Mouse (Mus musculus): Measurements from ENCODE around the gene Cox8b. TPM values are rescaled to one million over a fixed set of nuclear protein-coding genes. Genes with fewer than 3 reads are reported as not detected.

Gene Cox8b
- polyA plus RNA-seq, 1 experiment: not detected

- Histone ChIP-seq H3K36me3 (ENCODE audit: control insufficient read depth, insufficient read depth, low read length, poor library complexity, severe bottlenecking) (peaks cover 32% of the 10 kb centered on the region), H3K9me3 (replicated peaks; ENCODE audit: control insufficient read depth, insufficient read depth, low read length, poor library complexity, severe bottlenecking) (no peaks in the 10 kb centered on the region), H3K27me3 (ENCODE audit: control insufficient read depth, insufficient read depth, low read length, poor library complexity, severe bottlenecking) (no peaks in the 10 kb centered on the region), H3K9ac (ENCODE audit: low read depth, poor library complexity, severe bottlenecking) (peak within 1 kb of the TSS; percentile 85), H3K4me1 (ENCODE audit: control insufficient read depth, insufficient read depth, low read length) (peaks cover 3% of the 10 kb centered on the region), H3K4me3 (ENCODE audit: low read depth, low read length) (peak within 1 kb of the TSS; percentile 84), H3K27ac (ENCODE audit: insufficient read depth, low read length) (peak within 1 kb of the TSS; percentile 20)
- TF ChIP-seq EP300 (IDR thresholded peaks at IDR 0.05; ENCODE audit: insufficient read depth, low read depth, low read length) (no peak), POLR2A (IDR thresholded peaks at IDR 0.05; ENCODE audit: insufficient read depth, low read length) (no peak), CTCF (IDR thresholded peaks at IDR 0.05; ENCODE audit: low read depth, low read length) (no peak)
Measured at GRCm38 (mm10) chr7:140856785-140857549, 43.3 kb downstream of the Cox8b start, which contains the start of gene Ric8a. Ric8a (plus strand) TSS chr7:140856957.

DNA sequence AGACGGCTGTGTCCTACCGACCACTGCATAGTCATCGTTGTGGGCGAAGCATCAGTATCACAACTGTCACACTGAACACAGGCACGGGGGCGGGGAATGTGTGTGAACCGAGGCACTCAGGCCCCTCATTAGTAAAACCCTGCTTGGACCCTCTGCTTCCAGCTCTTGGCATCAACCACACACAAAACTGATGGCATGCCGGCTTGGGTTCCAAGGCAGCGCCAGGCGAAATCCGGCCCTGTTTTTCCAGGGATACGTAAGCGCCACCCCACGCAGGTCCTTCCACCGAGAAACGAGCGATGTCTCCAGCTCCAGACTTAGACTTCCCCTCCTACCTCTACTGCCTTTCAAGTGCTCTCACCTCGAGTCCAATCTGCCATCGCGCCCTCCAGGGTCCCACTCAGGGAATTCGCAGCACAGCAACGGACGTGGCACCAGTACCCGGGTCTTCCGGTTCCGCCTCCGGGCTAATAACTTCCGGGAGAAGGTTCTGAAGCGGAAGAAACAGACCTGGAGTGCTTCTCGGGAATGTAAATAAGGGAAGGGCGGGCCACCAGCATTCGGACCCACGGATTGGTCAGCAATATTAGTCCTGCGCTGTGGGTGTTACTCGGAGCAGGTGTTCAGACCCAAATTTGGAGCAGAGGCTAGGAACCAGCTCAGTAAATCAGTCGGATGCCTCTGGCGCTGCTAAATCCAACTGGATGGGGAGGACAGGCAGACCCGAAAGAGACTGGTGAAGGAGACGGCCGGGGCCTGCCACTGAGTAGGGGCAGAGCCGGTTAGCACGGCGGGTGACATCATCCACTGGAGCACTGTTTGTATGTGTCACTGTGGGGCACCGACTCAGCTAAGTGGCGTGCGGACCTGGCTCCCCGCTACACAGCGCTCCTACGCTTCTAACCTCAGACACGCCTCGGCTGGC is 44.1 kb downstream of the Cox8b start, which contains the start of gene Gm45785:
TSS of gene Gm45785 (minus strand) at position 472 of the 925 bp plus-strand sequence.
- peak within 1 kb of the TSS; percentile 20 for H3K27ac ChIP-seq (ENCODE audit: insufficient read depth, low read length)
- H3K4me3 ChIP-seq (ENCODE audit: low read depth, low read length): peak within 1 kb of the TSS; percentile 84
- peaks cover 3% of the 10 kb centered on the region for H3K4me1 ChIP-seq (ENCODE audit: control insufficient read depth, insufficient read depth, low read length)
- peaks cover 24% of the 10 kb centered on the region for H3K36me3 ChIP-seq (ENCODE audit: control insufficient read depth, insufficient read depth, low read length, poor library complexity, severe bottlenecking)
- no peaks in the 10 kb centered on the region for H3K9me3 ChIP-seq (replicated peaks; ENCODE audit: control insufficient read depth, insufficient read depth, low read length, poor library complexity, severe bottlenecking)
- H3K27me3 ChIP-seq (ENCODE audit: control insufficient read depth, insufficient read depth, low read length, poor library complexity, severe bottlenecking): no peaks in the 10 kb centered on the region
- no peak for TF ChIP-seq EP300 (IDR thresholded peaks at IDR 0.05; ENCODE audit: insufficient read depth, low read depth, low read length)
- TF ChIP-seq POLR2A (IDR thresholded peaks at IDR 0.05; ENCODE audit: insufficient read depth, low read length): peak; percentile 39
- H3K9ac ChIP-seq (ENCODE audit: low read depth, poor library complexity, severe bottlenecking): peak within 1 kb of the TSS; percentile 85

GRCm38 (mm10) chr7:140855181-140855580 is 45.1 kb downstream of the Cox8b start:
- Histone ChIP-seq H3K9me3 (replicated peaks; ENCODE audit: control insufficient read depth, insufficient read depth, low read length, poor library complexity, severe bottlenecking) (no peaks in the 10 kb centered on the region), H3K4me3 (ENCODE audit: low read depth, low read length) (peak overlapping the region; percentile 84), H3K36me3 (ENCODE audit: control insufficient read depth, insufficient read depth, low read length, poor library complexity, severe bottlenecking) (peaks cover 16% of the 10 kb centered on the region), H3K27ac (ENCODE audit: insufficient read depth, low read length) (0 out of 2 replicates have a peak overlapping the region, but pooled peaks have one; percentile 1), H3K4me1 (ENCODE audit: control insufficient read depth, insufficient read depth, low read length) (peaks cover 3% of the 10 kb centered on the region), H3K9ac (ENCODE audit: low read depth, poor library complexity, severe bottlenecking) (peak overlapping the region; percentile 85), H3K27me3 (ENCODE audit: control insufficient read depth, insufficient read depth, low read length, poor library complexity, severe bottlenecking) (no peaks in the 10 kb centered on the region)
- TF ChIP-seq EP300 (IDR thresholded peaks at IDR 0.05; ENCODE audit: insufficient read depth, low read depth, low read length) (no peak), CTCF (IDR thresholded peaks at IDR 0.05; ENCODE audit: low read depth, low read length) (no peak), POLR2A (IDR thresholded peaks at IDR 0.05; ENCODE audit: insufficient read depth, low read length) (no peak)

- Histone ChIP-seq H3K4me3 (ENCODE audit: low read depth, low read length) (no peak overlapping the region), H3K27ac (ENCODE audit: insufficient read depth, low read length) (no peak overlapping the region), H3K36me3 (ENCODE audit: control insufficient read depth, insufficient read depth, low read length, poor library complexity, severe bottlenecking) (peaks cover 13% of the 10 kb centered on the region; the same call in 1 of the 2 replicates), H3K4me1 (ENCODE audit: control insufficient read depth, insufficient read depth, low read length) (peaks cover 3% of the 10 kb centered on the region), H3K9me3 (replicated peaks; ENCODE audit: control insufficient read depth, insufficient read depth, low read length, poor library complexity, severe bottlenecking) (no peaks in the 10 kb centered on the region), H3K9ac (ENCODE audit: low read depth, poor library complexity, severe bottlenecking) (no peak overlapping the region), H3K27me3 (ENCODE audit: control insufficient read depth, insufficient read depth, low read length, poor library complexity, severe bottlenecking) (no peaks in the 10 kb centered on the region)
- TF ChIP-seq EP300 (IDR thresholded peaks at IDR 0.05; ENCODE audit: insufficient read depth, low read depth, low read length) (no peak), POLR2A (IDR thresholded peaks at IDR 0.05; ENCODE audit: insufficient read depth, low read length) (no peak), CTCF (IDR thresholded peaks at IDR 0.05; ENCODE audit: low read depth, low read length) (no peak)
Measured at GRCm38 (mm10) chr7:140854483-140854882, 45.8 kb downstream of the Cox8b start.

DNA sequence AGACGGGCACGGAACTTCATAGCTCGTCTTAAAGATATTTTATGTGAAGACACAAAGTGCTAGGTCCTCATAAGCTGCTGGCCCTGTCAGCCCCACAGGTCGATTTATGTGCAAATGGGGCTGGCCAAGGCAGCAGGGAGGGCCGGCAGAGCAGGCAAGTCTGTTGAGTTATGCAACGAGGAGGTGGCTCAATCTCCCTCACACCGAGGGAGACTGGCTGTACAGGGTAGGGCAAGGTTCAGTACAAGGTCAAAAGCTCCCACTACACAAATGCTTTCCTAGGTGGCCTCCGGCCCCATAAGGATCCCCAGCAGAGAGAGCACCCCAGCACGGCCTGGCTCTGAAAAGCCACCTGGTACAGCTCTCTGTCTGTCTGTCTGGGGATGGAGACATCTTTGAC is 46.9 kb downstream of the Cox8b start:
- Histone ChIP-seq H3K27me3 (ENCODE audit: control insufficient read depth, insufficient read depth, low read length, poor library complexity, severe bottlenecking) (no peaks in the 10 kb centered on the region), H3K36me3 (ENCODE audit: control insufficient read depth, insufficient read depth, low read length, poor library complexity, severe bottlenecking) (peaks cover 10% of the 10 kb centered on the region; the same call in 1 of the 2 replicates), H3K4me1 (ENCODE audit: control insufficient read depth, insufficient read depth, low read length) (no peaks in the 10 kb centered on the region), H3K27ac (ENCODE audit: insufficient read depth, low read length) (no peak overlapping the region), H3K9me3 (replicated peaks; ENCODE audit: control insufficient read depth, insufficient read depth, low read length, poor library complexity, severe bottlenecking) (no peaks in the 10 kb centered on the region), H3K9ac (ENCODE audit: low read depth, poor library complexity, severe bottlenecking) (no peak overlapping the region), H3K4me3 (ENCODE audit: low read depth, low read length) (no peak overlapping the region)
- TF ChIP-seq CTCF (IDR thresholded peaks at IDR 0.05; ENCODE audit: low read depth, low read length): no peak

Data from ES-Bruce4 (cell line).